Mouse (Mus musculus) liver, embryonic 14.5 days (tissue): ENCODE results near the gene Arhgap11a. TPM values are rescaled to one million over a fixed set of nuclear protein-coding genes. Genes with fewer than 3 reads are reported as not detected.

Experiments
- ATAC-seq: fragments of 200-750 bp; cut with Nextera tagmentation; 2 replicates; pipeline ENCODE4 v1.8.0; 2017; ENCODE audit warnings: moderate number of reproducible peaks, mild to moderate bottlenecking, moderate library complexity; ENCODE audit not compliant: insufficient read depth
- DNase-seq, 3 experiments: peaks; one replicate each; pipeline ENCODE4 v3.0.0-alpha.2; 2012 to 2013; ENCODE audit warnings: low read depth in 3 of 3, low spot score in 3 of 3
- H3K27ac ChIP-seq: fragments of 300-500 bp; sonication (generic); 2 replicates; pipeline ENCODE4 v1.5.1; 2014; ENCODE audit warnings: moderate library complexity, mild to moderate bottlenecking, control low read depth, inconsistent platforms
- H3K27me3 ChIP-seq: fragments of 300-500 bp; sonication (generic); 2 replicates; pipeline ENCODE4 v1.6.1; 2014; ENCODE audit warnings: mild to moderate bottlenecking, low read length, moderate library complexity; ENCODE audit not compliant: control insufficient read depth, insufficient read depth
- H3K36me3 ChIP-seq: fragments of 300-500 bp; sonication (generic); replicated peaks from 2 replicates; pipeline ENCODE4 v1.6.1; 2014; ENCODE audit warnings: low read depth; ENCODE audit not compliant: control insufficient read depth, insufficient read depth
- H3K4me1 ChIP-seq, 2 experiments: fragments of 200-500 bp in 1 of 2; fragments of 300-500 bp in 1 of 2; sonication (generic) in 1 of 2; replicated peaks; 2 replicates each; pipeline ENCODE4 v1.6.1; 2012 to 2014; ENCODE audit warnings: antibody characterized with exemption in 1 of 2, inconsistent platforms in 1 of 2, low read length in 1 of 2; ENCODE audit not compliant: control insufficient read depth in 2 of 2, insufficient read depth in 2 of 2
- H3K4me2 ChIP-seq: fragments of 300-500 bp; sonication (generic); 2 replicates; pipeline ENCODE4 v1.6.1; 2014; ENCODE audit warnings: low read depth, mild to moderate bottlenecking, control low read depth, moderate library complexity
- H3K4me3 ChIP-seq, 2 experiments: fragments of 200-500 bp in 1 of 2; fragments of 300-500 bp in 1 of 2; sonication (generic) in 1 of 2; 2 replicates each; pipeline ENCODE4 v1.5.1; 2012 to 2014; ENCODE audit warnings: low read depth in 2 of 2, low read length in 2 of 2, mild to moderate bottlenecking in 2 of 2, control low read depth in 1 of 2, inconsistent platforms in 1 of 2, moderate library complexity in 1 of 2; ENCODE audit not compliant: insufficient read depth in 1 of 2
- H3K9ac ChIP-seq: fragments of 300-500 bp; sonication (generic); replicated peaks from 2 replicates; pipeline ENCODE4 v1.6.1; 2014; ENCODE audit warnings: mild to moderate bottlenecking, control low read depth, moderate library complexity
- H3K9me3 ChIP-seq: fragments of 300-500 bp; sonication (generic); 2 replicates; pipeline ENCODE4 v1.6.1; 2016; ENCODE audit warnings: low read length, mixed read lengths; ENCODE audit not compliant: control insufficient read depth
- CTCF ChIP-seq: IDR thresholded peaks from 2 replicates; pipeline ENCODE4 v1.5.1; 2016; ENCODE audit warnings: antibody characterized with exemption, low read depth, control low read depth
- EP300 ChIP-seq: IDR thresholded peaks from 2 replicates; pipeline ENCODE4 v1.6.1; 2016; ENCODE audit warnings: antibody characterized with exemption, low read depth
- WGBS: fragments of 180-500 bp; shearing (Covaris S2); extraction: QIAGEN DNeasy Blood & Tissue Kit; methylation state at CpG from one replicate; pipeline ENCODE4 v1.1.7; 2014; ENCODE audit not compliant: insufficient replicate concordance; 5-methylcytosine and 5-hydroxymethylcytosine counted together
- polyA plus RNA-seq, 2 experiments: library from polyadenylated mRNA; depleted of rRNA in 1 of 2; stranded (reverse) in 1 of 2; unstranded in 1 of 2; fragments of >200 nt; fragmentation: Nextera tagmentation in 1 of 2; extraction: Ambion mirVana in 1 of 2; gene quantifications; 2 replicates each; pipeline versions ENCODE4 v1.2.1 to v1.2.3; 2012 to 2014

The Arhgap11a gene
- polyA plus RNA-seq, 2 experiments, result 3.9 to 14.4 TPM

- TF ChIP-seq CTCF, result no peak
- TF ChIP-seq EP300, result no peak
- Histone ChIP-seq H3K9ac (no peak overlapping the region), H3K27me3 (no peaks in the 10 kb centered on the region), H3K4me2 (no peak overlapping the region), H3K36me3 (peaks cover 15% of the 10 kb centered on the region), H3K9me3 (no peaks in the 10 kb centered on the region; the same call in 1 of the 2 replicates), H3K4me3 (no peak overlapping the region), H3K27ac (no peak overlapping the region), H3K4me1 (no peaks in the 10 kb centered on the region)
- no peak for DNase-seq
- 43% methylated on average over 17 of the region's 17 CpGs for WGBS
- ATAC-seq, result no peak
Measured at GRCm38 (mm10) chr2:113828086-113828942, 20.1 kb downstream of the Arhgap11a start.

GRCm38 (mm10) chr2:113823909-113824308 is 24.6 kb downstream of the Arhgap11a start:
- no peaks in the 10 kb centered on the region for H3K27me3 ChIP-seq
- 5% methylated on average over 2 of the region's 2 CpGs for WGBS
- H3K9me3 ChIP-seq, result no peaks in the 10 kb centered on the region
- TF ChIP-seq EP300, result no peak
- TF ChIP-seq CTCF, result peak; percentile 80
- H3K27ac ChIP-seq, result no peak overlapping the region
- no peak overlapping the region for H3K4me3 ChIP-seq
- no peaks in the 10 kb centered on the region for H3K4me1 ChIP-seq
- DNase-seq (peak in 2 of 3 experiments; percentile 20 to 29), ATAC-seq (no peak)
- no peak overlapping the region for H3K9ac ChIP-seq
- no peaks in the 10 kb centered on the region for H3K36me3 ChIP-seq
- H3K4me2 ChIP-seq, result no peak overlapping the region

GRCm38 (mm10) chr2:113822367-113822766 is 26.1 kb downstream of the Arhgap11a start:
- ATAC-seq (no peak), DNase-seq (no peak)
- 81% methylated on average over 8 of the region's 8 CpGs for WGBS
- Histone ChIP-seq H3K27me3 (no peaks in the 10 kb centered on the region), H3K4me2 (no peak overlapping the region), H3K36me3 (no peaks in the 10 kb centered on the region), H3K27ac (no peak overlapping the region), H3K4me3 (no peak overlapping the region), H3K4me1 (no peaks in the 10 kb centered on the region), H3K9me3 (no peaks in the 10 kb centered on the region), H3K9ac (no peak overlapping the region)
- TF ChIP-seq CTCF (no peak), EP300 (no peak)

DNA sequence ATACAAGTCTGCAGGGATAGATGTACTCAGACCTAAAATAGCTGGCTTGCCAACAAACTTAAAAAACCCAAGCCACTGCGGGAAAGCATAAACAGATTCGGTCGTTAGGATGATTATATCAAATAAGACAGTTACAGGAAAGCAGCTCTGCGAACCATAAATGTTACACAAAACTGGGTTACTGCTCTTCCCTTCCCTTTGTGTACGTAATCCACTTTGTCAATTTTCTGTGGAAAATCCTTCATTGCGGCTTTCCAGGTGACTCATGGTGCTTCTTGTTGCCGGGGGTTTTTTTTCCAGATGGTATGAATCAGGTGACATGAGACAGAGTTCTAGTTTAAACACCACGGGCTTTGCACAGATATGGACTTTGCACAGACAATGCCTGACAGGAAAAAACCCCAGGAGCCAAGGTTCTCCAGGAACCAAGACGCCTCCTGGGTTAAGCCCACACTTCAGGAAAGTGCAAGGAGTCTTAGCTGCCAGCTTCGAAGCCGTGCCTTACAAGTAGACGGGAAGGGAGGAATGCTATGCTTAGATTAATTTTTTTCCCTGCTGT is 27.2 kb downstream of the Arhgap11a start:
- Histone ChIP-seq H3K9me3 (no peaks in the 10 kb centered on the region), H3K4me1 (no peaks in the 10 kb centered on the region), H3K9ac (no peak overlapping the region), H3K4me2 (no peak overlapping the region), H3K36me3 (no peaks in the 10 kb centered on the region), H3K27ac (no peak overlapping the region), H3K27me3 (no peaks in the 10 kb centered on the region), H3K4me3 (no peak overlapping the region)
- TF ChIP-seq CTCF (no peak), EP300 (no peak)
- no peak for ATAC-seq
- 73% methylated on average over 12 of the region's 12 CpGs for WGBS
- no peak for DNase-seq

DNA sequence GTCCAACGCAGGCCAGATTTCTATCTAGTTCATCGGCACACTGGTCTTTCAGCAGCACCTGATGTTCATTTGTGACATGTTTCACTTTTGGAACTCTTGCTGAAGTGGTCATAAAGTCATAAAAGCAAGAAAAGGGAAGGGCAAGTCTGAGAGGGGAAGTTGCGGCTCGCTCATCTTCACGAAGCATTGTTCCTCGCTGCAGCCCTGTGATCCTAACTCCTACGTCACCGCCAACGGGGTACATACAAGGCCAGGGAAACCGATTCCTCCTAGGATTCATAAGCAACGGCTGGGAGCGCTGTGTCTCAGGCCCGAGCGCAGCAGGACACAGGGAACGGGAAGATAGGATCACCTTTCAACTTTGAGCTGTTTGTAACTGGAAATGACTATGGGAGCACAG is 28.3 kb downstream of the Arhgap11a start:
- no peak for ATAC-seq

More for the DNA sequence above, 28.3 kb downstream of the Arhgap11a start:
- Histone ChIP-seq H3K9ac (no peak overlapping the region), H3K4me2 (no peak overlapping the region), H3K4me3 (no peak overlapping the region), H3K27me3 (no peaks in the 10 kb centered on the region), H3K27ac (no peak overlapping the region), H3K4me1 (no peaks in the 10 kb centered on the region), H3K9me3 (no peaks in the 10 kb centered on the region), H3K36me3 (no peaks in the 10 kb centered on the region)
- no peak for DNase-seq
- 76% methylated on average over 15 of the region's 15 CpGs for WGBS
- no peak for TF ChIP-seq CTCF
- no peak for TF ChIP-seq EP300
